Mouse (Mus musculus) gastrocnemius, postnatal 25 days (tissue): ENCODE measurements around the gene Gm6763. TPM values are rescaled to one million over a fixed set of nuclear protein-coding genes. Genes with fewer than 3 reads are reported as not detected.
"Not testable (repeated sequence)": the region's sequence is repeated elsewhere in the genome, so short reads cannot be mapped to it uniquely, and the experiment has no call there.

Source experiments
- DNase-seq: peaks from one replicate; pipeline ENCODE4 v3.0.0; 2022
- long read RNA-seq, 2 experiments: library from polyadenylated mRNA; stranded (forward); transcript quantifications; one replicate each; pipeline ENCODE4 v2.0.0; 2021
- total RNA-seq, 2 experiments: library from RNA; stranded (reverse); gene quantifications; 1 replicate in 1 of 2; 2 replicates in 1 of 2; pipeline ENCODE4 v1.2.3; 2021

Gene Gm6763
- total RNA-seq, result not detected
- long read RNA-seq, experiment 1, result 0 reads
- long read RNA-seq, experiment 2, result 0 reads

DNA sequence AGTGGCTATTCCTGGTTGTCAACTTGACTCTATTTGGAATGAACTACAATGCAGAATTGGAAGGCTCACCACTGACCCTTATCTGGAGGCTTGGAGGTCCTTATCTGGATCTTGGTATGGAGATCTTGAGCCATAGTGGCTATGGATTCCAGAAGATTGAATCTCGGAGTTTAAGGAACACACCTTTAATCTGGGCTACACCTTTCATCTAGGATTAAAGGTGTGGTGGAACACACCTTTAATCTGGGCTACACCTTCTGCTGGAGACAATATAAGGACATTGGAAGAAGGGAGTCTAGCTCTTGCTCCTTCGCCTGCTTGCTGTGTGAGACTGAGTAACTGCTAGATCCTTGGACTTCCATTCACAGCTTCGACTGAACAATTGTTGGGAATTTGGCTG lies at the start of gene Gm6763:
TSS of gene Gm6763 (plus strand) at position 301 of the 400 bp plus-strand sequence.
- not testable (repeated sequence) for DNase-seq

DNA sequence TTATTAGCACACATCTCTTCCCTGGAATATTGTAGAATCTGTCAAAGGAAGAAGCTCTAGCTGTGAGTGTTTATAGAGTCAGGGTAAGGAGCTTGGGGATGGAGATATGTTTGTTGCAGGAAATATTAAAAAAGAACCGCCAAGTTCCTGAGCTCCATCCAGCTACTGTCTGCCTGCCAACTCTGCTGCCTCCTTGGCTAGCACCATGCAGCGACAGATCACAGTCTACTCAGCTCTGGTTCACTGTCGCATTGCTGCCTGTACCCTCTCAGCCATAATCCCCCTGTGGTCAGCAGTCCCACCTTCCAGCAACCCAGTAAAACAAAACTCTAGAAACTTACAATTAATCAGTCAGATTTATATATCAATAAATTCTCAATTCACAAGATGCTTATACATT lies 41.3 kb upstream of the Gm6763 start:
- no peak for DNase-seq

DNA sequence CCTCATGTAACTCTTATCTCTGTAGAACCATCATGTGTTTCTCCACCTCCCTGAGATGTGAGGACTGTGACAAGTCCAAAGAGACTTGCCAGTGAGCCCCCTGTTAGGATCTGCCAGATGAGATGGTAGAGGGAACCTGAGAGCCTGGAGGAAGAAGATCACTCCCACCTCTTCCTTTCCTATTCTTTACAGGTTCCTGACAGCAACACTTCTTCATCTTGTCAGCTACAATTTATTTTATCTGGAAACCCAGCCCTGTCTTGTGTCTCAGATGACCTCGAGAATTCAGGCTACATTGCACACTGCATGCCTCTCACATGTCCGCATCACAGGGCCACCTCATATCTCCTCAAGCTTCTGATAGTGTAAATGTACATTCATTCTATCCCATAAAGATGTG lies 33.0 kb upstream of the Gm6763 start:
- DNase-seq, result no peak

- DNase-seq, result not testable (repeated sequence)
These were observed 8.6 kb upstream of the Gm6763 start, which contains the start of gene Gm21293 for GRCm38 (mm10) chr10:104142687-104143086. Gene Gm21293 (plus strand): TSS chr10:104142987.

GRCm38 (mm10) chr10:104159706-104160105 lies 8.4 kb downstream of the Gm6763 start, which contains the start of gene Gm8764:
Gene Gm8764 (plus strand): TSS chr10:104160006.
- DNase-seq, result not testable (repeated sequence)

DNA sequence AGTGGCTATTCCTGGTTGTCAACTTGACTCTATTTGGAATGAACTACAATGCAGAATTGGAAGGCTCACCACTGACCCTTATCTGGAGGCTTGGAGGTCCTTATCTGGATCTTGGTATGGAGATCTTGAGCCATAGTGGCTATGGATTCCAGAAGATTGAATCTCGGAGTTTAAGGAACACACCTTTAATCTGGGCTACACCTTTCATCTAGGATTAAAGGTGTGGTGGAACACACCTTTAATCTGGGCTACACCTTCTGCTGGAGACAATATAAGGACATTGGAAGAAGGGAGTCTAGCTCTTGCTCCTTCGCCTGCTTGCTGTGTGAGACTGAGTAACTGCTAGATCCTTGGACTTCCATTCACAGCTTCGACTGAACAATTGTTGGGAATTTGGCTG lies 16.9 kb downstream of the Gm6763 start, which contains the start of gene Gm21304:
TSS of gene Gm21304 (plus strand) at position 301 of the 400 bp plus-strand sequence.
- not testable (repeated sequence) for DNase-seq

DNA sequence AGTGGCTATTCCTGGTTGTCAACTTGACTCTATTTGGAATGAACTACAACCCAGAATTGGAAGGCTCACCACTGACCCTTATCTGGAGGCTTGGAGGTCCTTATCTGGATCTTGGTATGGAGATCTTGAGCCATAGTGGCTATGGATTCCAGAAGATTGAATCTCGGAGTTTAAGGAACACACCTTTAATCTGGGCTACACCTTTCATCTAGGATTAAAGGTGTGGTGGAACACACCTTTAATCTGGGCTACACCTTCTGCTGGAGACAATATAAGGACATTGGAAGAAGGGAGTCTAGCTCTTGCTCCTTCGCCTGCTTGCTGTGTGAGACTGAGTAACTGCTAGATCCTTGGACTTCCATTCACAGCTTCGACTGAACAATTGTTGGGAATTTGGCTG lies 25.4 kb downstream of the Gm6763 start, which contains the start of gene Gm21312:
TSS of gene Gm21312 (plus strand) at position 301 of the 400 bp plus-strand sequence.
- not testable (repeated sequence) for DNase-seq

- DNase-seq, result not testable (repeated sequence)
These were observed 33.9 kb downstream of the Gm6763 start, which contains the start of gene Gm20765 for GRCm38 (mm10) chr10:104185233-104185632. Gene Gm20765 (plus strand): TSS chr10:104185533.

DNA sequence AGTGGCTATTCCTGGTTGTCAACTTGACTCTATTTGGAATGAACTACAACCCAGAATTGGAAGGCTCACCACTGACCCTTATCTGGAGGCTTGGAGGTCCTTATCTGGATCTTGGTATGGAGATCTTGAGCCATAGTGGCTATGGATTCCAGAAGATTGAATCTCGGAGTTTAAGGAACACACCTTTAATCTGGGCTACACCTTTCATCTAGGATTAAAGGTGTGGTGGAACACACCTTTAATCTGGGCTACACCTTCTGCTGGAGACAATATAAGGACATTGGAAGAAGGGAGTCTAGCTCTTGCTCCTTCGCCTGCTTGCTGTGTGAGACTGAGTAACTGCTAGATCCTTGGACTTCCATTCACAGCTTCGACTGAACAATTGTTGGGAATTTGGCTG lies 42.4 kb downstream of the Gm6763 start, which contains the start of gene Gm4340:
TSS of gene Gm4340 (plus strand) at position 301 of the 400 bp plus-strand sequence.
- DNase-seq, result not testable (repeated sequence)

Other genes starting within 250 kb of the Gm6763 start
- not detected for gene Gm21293, start 8.5 kb upstream of the Gm6763 start, total RNA-seq
- gene Gm8764, start 8.5 kb downstream of the Gm6763 start, total RNA-seq, result not detected
- not detected for gene Gm21304, start 17.0 kb downstream of the Gm6763 start, total RNA-seq
- gene Gm21312, start 25.5 kb downstream of the Gm6763 start, total RNA-seq, result not detected
- not detected for gene Gm20765, start 34.0 kb downstream of the Gm6763 start, total RNA-seq
- not detected for gene Gm4340, start 42.5 kb downstream of the Gm6763 start, total RNA-seq